In genomic region chr2:46442576-46442975, GRCm38 (mm10) we compare ENCODE assay signal across 9 mouse cellular contexts.
DNase-seq lines count a peak whose midpoint lies in the region; ATAC-seq and TF ChIP-seq lines count a peak whose summit lies in the region.
"Had no signal": no experiment of that assay in that cellular context is flagged by ENCODE, and none has a peak within 500 bp of the region (broad histone marks: within the 10 kb centered on the region; RNA-seq: fewer than 3 reads in every experiment).

No protein-coding gene starts in this region.

- 26% methylated on average over 6 of the region's 6 CpGs for WGBS in embryonic facial prominence, embryonic 15.5 days
- WGBS in macrophage (ENCODE audit: missing documents): 86% methylated on average over 6 of the region's 6 CpGs
- WGBS in midbrain, postnatal 0 days: 81% methylated on average over 6 of the region's 6 CpGs

- H3K9ac ChIP-seq in embryonic facial prominence, embryonic 15.5 days: no peak overlapping the region
- H3K9ac ChIP-seq in midbrain, postnatal 0 days (replicated peaks; ENCODE audit: low read length, poor library complexity, severe bottlenecking): no peak overlapping the region

- H3K4me3 ChIP-seq in layer of hippocampus, adult 2 months: no peak overlapping the region
- no peak overlapping the region for H3K4me3 ChIP-seq in embryonic facial prominence, embryonic 15.5 days (replicated peaks)
- no peak overlapping the region for H3K4me3 ChIP-seq in macrophage (ENCODE audit: inconsistent target)
- H3K4me3 ChIP-seq in midbrain, postnatal 0 days (ENCODE audit: low read depth, low read length): no peak overlapping the region

- peaks cover 17% of the 10 kb centered on the region for H3K4me1 ChIP-seq in embryonic facial prominence, embryonic 15.5 days
- H3K4me1 ChIP-seq in midbrain, postnatal 0 days (ENCODE audit: insufficient read depth, low read length): no peaks in the 10 kb centered on the region

- no peaks in the 10 kb centered on the region for H3K9me3 ChIP-seq in embryonic facial prominence, embryonic 15.5 days (replicated peaks)
- no peaks in the 10 kb centered on the region for H3K9me3 ChIP-seq in midbrain, postnatal 0 days (ENCODE audit: low read length)

- intact Hi-C loops in heart, postnatal 36 days (cut with DNase I): loop anchor here (5.0 to 10.0 kb wide), 4 partner anchors 865 to 1868 kb away; partner anchors contain the start of gene Gtdc1
- intact Hi-C loops in left cerebral cortex, postnatal 36 days (cut with DNase I): loop anchor here (5.0 to 10.0 kb wide), 2 partner anchors 1325 to 1418 kb away; partner anchors contain the start of gene Zeb2

- H3K79me2 ChIP-seq in macrophage (ENCODE audit: inconsistent target): no peaks in the 10 kb centered on the region

- no peak for TF ChIP-seq CTCF in layer of hippocampus, adult 2 months (conservative IDR thresholded peaks at IDR 0.05)
- no peak for TF ChIP-seq CTCF in midbrain, postnatal 0 days (IDR thresholded peaks at IDR 0.05)

- no peaks in the 10 kb centered on the region for H3K27me3 ChIP-seq in embryonic facial prominence, embryonic 15.5 days
- no peaks in the 10 kb centered on the region for H3K27me3 ChIP-seq in midbrain, postnatal 0 days (ENCODE audit: insufficient read depth, low read length)

- ATAC-seq in embryonic facial prominence, embryonic 15.5 days (ENCODE audit: insufficient number of reproducible peaks, low FRiP score, low TSS enrichment, low read depth): no peak
- ATAC-seq in midbrain, postnatal 0 days (ENCODE audit: low FRiP score): no peak

- DNase-seq in layer of hippocampus, adult 2 months (ENCODE audit: low spot score in 2 of 2): no peak
- DNase-seq in layer of hippocampus, adult 11-12 months (ENCODE audit: low spot score): no peak
- DNase-seq in heart, postnatal 36 days: peak; percentile 34 to 56
- no peak for DNase-seq in left cerebral cortex, postnatal 36 days (ENCODE audit: low spot score in 2 of 2)
- no peak for DNase-seq in layer of hippocampus, adult 8-10 months (ENCODE audit: low spot score in 2 of 2)
- DNase-seq in midbrain, postnatal 0 days (ENCODE audit: low spot score): no peak
- DNase-seq: layer of hippocampus, postnatal 36 days had no signal

- no peaks in the 10 kb centered on the region for H3K36me3 ChIP-seq in embryonic facial prominence, embryonic 15.5 days
- no peaks in the 10 kb centered on the region for H3K36me3 ChIP-seq in macrophage (ENCODE audit: inconsistent target)
- no peaks in the 10 kb centered on the region for H3K36me3 ChIP-seq in midbrain, postnatal 0 days (ENCODE audit: insufficient read depth, low read length)

- H3K4me2 ChIP-seq in embryonic facial prominence, embryonic 15.5 days (replicated peaks): peak overlapping the region; percentile 46
- H3K4me2 ChIP-seq in midbrain, postnatal 0 days (ENCODE audit: low read depth, low read length, poor library complexity, severe bottlenecking): no peak overlapping the region

- peak overlapping the region; percentile 89 for H3K27ac ChIP-seq in layer of hippocampus, adult 2 months
- peak overlapping the region; percentile 73 for H3K27ac ChIP-seq in embryonic facial prominence, embryonic 15.5 days (replicated peaks)
- peak overlapping the region; percentile 98 for H3K27ac ChIP-seq in macrophage
- H3K27ac ChIP-seq in midbrain, postnatal 0 days (ENCODE audit: low read depth, low read length): no peak overlapping the region

Comparison
In these comparisons a context has a peak if more than half of its experiments do, and no peak if none do; other contexts are left out.
1. DNase-seq: peak in heart, postnatal 36 days (2 of 2); none in layer of hippocampus, adult 2 months (0 of 2), layer of hippocampus, adult 11-12 months (single experiment), left cerebral cortex, postnatal 36 days (0 of 2), layer of hippocampus, adult 8-10 months (0 of 2) and midbrain, postnatal 0 days (single experiment).